Mouse (Mus musculus) stomach, embryonic 16.5 days (tissue): Measurements from ENCODE around the gene Nap1l1. TPM values are rescaled to one million over a fixed set of nuclear protein-coding genes. Genes with fewer than 3 reads are reported as not detected.

ENCODE experiments used
- ATAC-seq: fragments of 200-750 bp; cut with Nextera tagmentation; 2 replicates; pipeline ENCODE4 v1.8.0; 2017; ENCODE audit warnings: moderate number of reproducible peaks, moderate TSS enrichment; ENCODE audit not compliant: insufficient read depth, low FRiP score
- H3K27ac ChIP-seq: fragments of 300-500 bp; sonication (generic); 2 replicates; pipeline ENCODE4 v1.5.1; 2014; ENCODE audit warnings: low read length
- H3K27me3 ChIP-seq: fragments of 300-500 bp; sonication (generic); 2 replicates; pipeline ENCODE4 v1.6.1; 2014; ENCODE audit warnings: low read length, control low read depth, mixed read lengths; ENCODE audit not compliant: control insufficient read depth, insufficient read depth
- H3K36me3 ChIP-seq: fragments of 300-500 bp; sonication (generic); 2 replicates; pipeline ENCODE4 v1.6.1; 2014; ENCODE audit warnings: low read length; ENCODE audit not compliant: control insufficient read depth, insufficient read depth
- H3K4me1 ChIP-seq: fragments of 300-500 bp; sonication (generic); 2 replicates; pipeline ENCODE4 v1.6.1; 2014; ENCODE audit warnings: low read length, control low read depth, mixed read lengths; ENCODE audit not compliant: control insufficient read depth, insufficient read depth
- H3K4me2 ChIP-seq: fragments of 300-500 bp; sonication (generic); 2 replicates; pipeline ENCODE4 v1.6.1; 2014; ENCODE audit warnings: low read depth, low read length, mixed read lengths
- H3K4me3 ChIP-seq: fragments of 300-500 bp; sonication (generic); replicated peaks from 2 replicates; pipeline ENCODE4 v1.5.1; 2014; ENCODE audit warnings: mild to moderate bottlenecking, low read length
- H3K9ac ChIP-seq: fragments of 300-500 bp; sonication (generic); 2 replicates; pipeline ENCODE4 v1.6.1; 2014; ENCODE audit warnings: low read length
- H3K9me3 ChIP-seq: fragments of 300-500 bp; sonication (generic); replicated peaks from 2 replicates; pipeline ENCODE4 v1.6.1; 2016; ENCODE audit warnings: low read length, control low read depth; ENCODE audit not compliant: control insufficient read depth
- WGBS: fragments of 180-500 bp; shearing (Covaris S2); extraction: QIAGEN DNeasy Blood & Tissue Kit; methylation state at CpG from one replicate; pipeline ENCODE4 v1.1.7; 2014; 5-methylcytosine and 5-hydroxymethylcytosine counted together
- polyA plus RNA-seq: library from polyadenylated mRNA; unstranded; fragments of >200 nt; fragmentation: Nextera tagmentation; extraction: Ambion mirVana; gene quantifications from 2 replicates; pipeline ENCODE4 v1.2.1, GENCODE M21; 2015

The Nap1l1 gene
- polyA plus RNA-seq, 1 experiment from 2014 or later: 180 TPM

DNA sequence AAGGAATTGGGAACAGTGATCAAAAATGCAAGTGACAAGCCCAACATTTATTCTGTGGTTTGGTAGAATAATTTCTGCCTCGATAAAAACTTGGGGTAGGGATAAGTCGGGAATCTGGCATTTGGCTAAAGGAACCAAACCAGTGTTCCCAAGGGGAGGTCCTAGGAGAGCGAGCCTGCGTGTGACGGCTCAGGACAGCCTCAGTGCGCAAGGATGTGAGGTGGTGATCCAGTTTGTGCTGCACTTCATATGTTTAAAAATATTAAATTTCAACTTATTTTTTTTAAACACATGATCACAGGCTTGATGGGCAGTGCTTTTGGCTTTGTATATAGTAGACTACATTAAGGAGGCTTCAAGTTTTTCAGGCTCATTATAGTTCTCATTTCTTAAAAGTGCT lies 26.9 kb downstream of the Nap1l1 start:
- no peak overlapping the region for H3K27ac ChIP-seq
- no peak overlapping the region for H3K4me3 ChIP-seq
- no peak for ATAC-seq
- peaks cover 12% of the 10 kb centered on the region; the same call in 1 of the 2 replicates for H3K36me3 ChIP-seq
- no peaks in the 10 kb centered on the region for H3K27me3 ChIP-seq
- 67% methylated on average over 6 of the region's 6 CpGs for WGBS
- no peak overlapping the region for H3K4me2 ChIP-seq
- H3K9ac ChIP-seq: no peak overlapping the region
- peaks cover 13% of the 10 kb centered on the region; the same call in 1 of the 2 replicates for H3K4me1 ChIP-seq
- no peaks in the 10 kb centered on the region for H3K9me3 ChIP-seq

DNA sequence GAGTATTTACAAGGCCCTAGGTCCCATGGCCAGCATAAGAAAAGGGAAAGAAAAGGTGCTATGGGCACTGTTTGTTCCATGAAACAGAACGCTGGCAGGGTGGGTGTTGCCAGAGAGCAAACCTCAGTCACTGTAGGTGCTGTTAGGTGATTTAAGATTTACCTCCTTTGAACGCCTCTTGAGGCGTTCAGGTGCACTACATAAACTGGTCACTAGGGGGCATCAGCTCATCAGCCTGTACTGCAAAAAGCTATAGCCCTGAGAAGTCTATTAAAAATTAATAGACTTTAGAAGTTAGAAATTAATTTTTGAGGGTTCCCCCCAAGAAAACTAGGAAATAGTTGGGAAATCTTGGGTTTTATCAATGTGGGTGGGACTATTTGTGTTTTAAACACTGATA lies 30.0 kb downstream of the Nap1l1 start:
- no peaks in the 10 kb centered on the region for H3K27me3 ChIP-seq
- H3K9ac ChIP-seq: no peak overlapping the region
- no peak overlapping the region for H3K27ac ChIP-seq
- peaks cover 16% of the 10 kb centered on the region; the same call in 1 of the 2 replicates for H3K4me1 ChIP-seq
- 1% methylated on average over 3 of the region's 3 CpGs for WGBS
- H3K4me3 ChIP-seq: no peak overlapping the region
- no peak overlapping the region for H3K4me2 ChIP-seq
- H3K36me3 ChIP-seq: peaks cover 3% of the 10 kb centered on the region; the same call in 1 of the 2 replicates
- ATAC-seq: no peak
- no peaks in the 10 kb centered on the region for H3K9me3 ChIP-seq

DNA sequence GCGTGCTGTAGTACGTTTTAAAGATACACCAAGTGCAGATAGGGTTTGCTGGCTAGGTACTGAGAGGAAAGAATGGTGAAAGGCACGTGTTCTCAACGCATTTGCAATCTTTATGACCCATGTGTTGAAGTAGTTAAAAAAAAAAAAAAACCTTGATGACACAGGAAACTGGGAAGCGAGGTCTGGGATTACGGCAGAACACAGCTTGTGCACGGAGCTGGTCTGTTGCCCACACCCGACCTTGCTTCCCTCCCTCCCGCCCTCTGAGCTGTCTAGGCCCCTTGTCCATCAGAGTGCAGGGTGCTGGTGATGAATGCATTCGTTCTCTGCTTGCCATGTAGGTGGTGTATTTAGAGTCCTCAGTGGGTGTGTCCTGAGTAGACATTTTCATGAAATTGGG lies 30.7 kb downstream of the Nap1l1 start:
- peak overlapping the region; percentile 35; the same call in 1 of the 2 replicates for H3K4me2 ChIP-seq

DNA sequence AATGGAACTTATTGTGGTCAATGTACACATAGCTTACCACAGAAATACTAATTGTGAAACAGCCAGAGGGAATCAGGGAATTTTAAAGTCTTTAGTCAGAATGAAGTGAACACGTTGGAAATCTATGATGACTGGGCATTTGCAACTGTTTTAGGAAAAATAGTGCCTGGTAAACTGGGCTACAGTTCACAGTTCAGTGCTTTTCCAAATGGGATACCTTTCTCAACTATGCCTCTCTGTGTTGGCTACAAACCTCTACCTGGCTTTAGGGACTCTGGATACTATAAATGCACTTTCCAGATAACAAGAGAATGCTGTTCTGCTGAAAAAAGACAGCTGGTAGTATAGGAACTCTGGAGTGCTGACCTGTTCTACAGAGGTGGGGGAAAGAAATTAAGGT lies 31.6 kb downstream of the Nap1l1 start:
- H3K36me3 ChIP-seq: no peaks in the 10 kb centered on the region
- H3K4me1 ChIP-seq: peaks cover 22% of the 10 kb centered on the region
- WGBS: 57% methylated on average over 1 of the region's 1 CpGs
- H3K4me3 ChIP-seq: no peak overlapping the region
- H3K27ac ChIP-seq: no peak overlapping the region
- no peak overlapping the region for H3K9ac ChIP-seq
- ATAC-seq: no peak
- no peak overlapping the region for H3K4me2 ChIP-seq
- no peaks in the 10 kb centered on the region for H3K9me3 ChIP-seq
- H3K27me3 ChIP-seq: no peaks in the 10 kb centered on the region

More for the DNA sequence above, 30.7 kb downstream of the Nap1l1 start:
- H3K9me3 ChIP-seq: no peaks in the 10 kb centered on the region
- WGBS: 26% methylated on average over 10 of the region's 10 CpGs
- H3K4me3 ChIP-seq: no peak overlapping the region
- no peak for ATAC-seq
- peak overlapping the region; percentile 39; the same call in 1 of the 2 replicates for H3K9ac ChIP-seq
- H3K27me3 ChIP-seq: no peaks in the 10 kb centered on the region
- H3K4me1 ChIP-seq: peaks cover 16% of the 10 kb centered on the region; the same call in 1 of the 2 replicates
- H3K27ac ChIP-seq: peak overlapping the region; percentile 49
- H3K36me3 ChIP-seq: no peaks in the 10 kb centered on the region

DNA sequence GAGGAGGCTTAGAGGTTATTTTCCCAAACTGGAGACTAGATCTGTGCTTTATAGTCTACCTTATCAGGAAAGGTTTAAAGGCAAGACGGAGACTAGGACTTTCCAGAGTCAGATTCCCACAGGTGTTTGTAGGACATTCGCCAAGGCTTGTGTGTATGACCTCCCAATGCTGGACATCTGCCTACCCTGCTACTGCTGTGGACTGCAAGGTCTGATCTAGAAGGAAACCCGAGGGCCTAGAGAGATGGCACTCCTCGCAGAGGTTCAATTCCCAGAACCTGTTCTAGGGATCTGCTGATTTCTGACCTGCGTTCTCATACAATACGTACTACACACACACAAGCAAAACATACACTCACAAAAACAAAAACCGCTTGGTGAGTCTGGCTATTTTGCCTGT lies 32.4 kb downstream of the Nap1l1 start:
- Histone ChIP-seq H3K4me1 (peaks cover 27% of the 10 kb centered on the region), H3K4me2 (peak overlapping the region; percentile 95), H3K36me3 (no peaks in the 10 kb centered on the region), H3K9me3 (no peaks in the 10 kb centered on the region), H3K27me3 (no peaks in the 10 kb centered on the region), H3K9ac (peak overlapping the region; percentile 82), H3K4me3 (peak overlapping the region; percentile 95), H3K27ac (peak overlapping the region; percentile 83; the same call in 1 of the 2 replicates)
- WGBS: 63% methylated on average over 7 of the region's 7 CpGs
- no peak for ATAC-seq

DNA sequence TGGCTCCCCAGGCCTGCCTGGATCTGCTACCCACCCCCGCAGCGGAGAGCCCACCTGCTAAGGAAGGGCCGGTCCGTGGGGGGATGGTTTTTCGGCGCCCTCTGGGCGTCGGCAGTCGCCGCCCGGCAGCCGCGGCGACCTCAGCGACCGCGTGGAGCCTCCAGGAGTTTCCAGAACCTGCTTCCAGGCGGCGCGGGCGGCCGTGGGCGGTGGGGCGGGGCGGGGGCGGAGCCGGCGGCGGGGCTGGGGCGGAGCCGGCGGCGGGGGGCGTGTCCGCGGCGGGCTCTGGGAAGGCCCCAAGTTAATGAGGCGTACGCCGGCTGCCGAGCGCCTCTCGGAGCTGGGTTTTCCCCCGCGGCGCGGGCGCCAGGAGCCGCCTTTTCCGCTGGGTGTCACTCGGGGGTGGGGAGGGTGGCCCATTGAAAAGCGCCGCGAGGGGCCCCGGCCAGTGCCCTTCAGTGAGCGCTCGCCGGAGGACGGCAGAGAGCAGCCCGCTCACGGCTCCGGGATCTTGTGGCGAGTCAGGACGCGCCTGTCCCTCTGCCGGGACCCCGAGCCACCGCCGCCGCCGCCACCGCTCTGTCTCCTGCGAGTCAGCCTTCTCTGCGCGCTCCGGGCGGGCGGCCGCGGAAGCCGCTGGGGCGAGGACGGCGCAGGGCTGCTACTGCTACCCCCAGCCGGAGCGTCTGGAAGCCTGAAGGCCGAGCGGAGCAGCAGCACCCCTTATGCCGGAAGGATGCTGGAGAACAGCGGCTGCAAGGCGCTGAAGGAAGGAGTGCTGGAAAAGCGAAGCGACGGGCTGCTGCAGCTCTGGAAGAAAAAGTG lies 33.3 kb downstream of the Nap1l1 start, which contains the start of gene Phlda1:
Phlda1 (plus strand) TSS at position 186 of the 825 bp plus-strand sequence.
- under 1% methylated on average over 94 of the region's 94 CpGs for WGBS
- Histone ChIP-seq H3K4me3 (peak within 1 kb of the TSS; percentile 95), H3K4me1 (peaks cover 30% of the 10 kb centered on the region), H3K4me2 (peak within 1 kb of the TSS; percentile 95), H3K9ac (peak within 1 kb of the TSS; percentile 98), H3K9me3 (no peaks in the 10 kb centered on the region), H3K36me3 (no peaks in the 10 kb centered on the region), H3K27me3 (no peaks in the 10 kb centered on the region), H3K27ac (peak within 1 kb of the TSS; percentile 98)
- peak; percentile 95 for ATAC-seq

DNA sequence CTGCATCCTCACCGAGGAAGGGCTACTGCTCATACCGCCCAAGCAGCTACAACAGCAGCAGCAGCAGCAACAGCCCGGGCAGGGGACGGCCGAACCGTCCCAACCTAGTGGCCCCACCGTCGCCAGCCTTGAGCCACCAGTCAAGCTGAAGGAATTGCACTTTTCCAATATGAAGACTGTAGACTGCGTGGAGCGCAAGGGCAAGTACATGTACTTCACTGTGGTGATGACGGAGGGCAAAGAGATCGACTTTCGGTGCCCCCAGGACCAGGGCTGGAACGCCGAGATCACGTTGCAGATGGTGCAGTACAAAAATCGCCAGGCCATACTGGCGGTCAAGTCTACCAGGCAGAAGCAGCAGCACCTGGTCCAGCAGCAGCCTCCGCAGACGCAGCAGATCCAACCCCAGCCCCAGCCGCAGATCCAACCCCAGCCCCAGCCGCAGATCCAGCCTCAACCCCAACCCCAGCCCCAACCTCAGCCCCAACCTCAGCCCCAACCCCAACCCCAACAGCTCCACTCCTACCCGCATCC lies 34.0 kb downstream of the Nap1l1 start:
- H3K4me3 ChIP-seq: peak overlapping the region; percentile 95
- under 1% methylated on average over 23 of the region's 23 CpGs for WGBS
- H3K4me1 ChIP-seq: peaks cover 32% of the 10 kb centered on the region
- H3K27ac ChIP-seq: peak overlapping the region; percentile 98
- peak overlapping the region; percentile 95 for H3K4me2 ChIP-seq
- no peaks in the 10 kb centered on the region for H3K27me3 ChIP-seq
- H3K9ac ChIP-seq: peak overlapping the region; percentile 98
- H3K9me3 ChIP-seq: no peaks in the 10 kb centered on the region
- peak; percentile 0 for ATAC-seq
- no peaks in the 10 kb centered on the region for H3K36me3 ChIP-seq

DNA sequence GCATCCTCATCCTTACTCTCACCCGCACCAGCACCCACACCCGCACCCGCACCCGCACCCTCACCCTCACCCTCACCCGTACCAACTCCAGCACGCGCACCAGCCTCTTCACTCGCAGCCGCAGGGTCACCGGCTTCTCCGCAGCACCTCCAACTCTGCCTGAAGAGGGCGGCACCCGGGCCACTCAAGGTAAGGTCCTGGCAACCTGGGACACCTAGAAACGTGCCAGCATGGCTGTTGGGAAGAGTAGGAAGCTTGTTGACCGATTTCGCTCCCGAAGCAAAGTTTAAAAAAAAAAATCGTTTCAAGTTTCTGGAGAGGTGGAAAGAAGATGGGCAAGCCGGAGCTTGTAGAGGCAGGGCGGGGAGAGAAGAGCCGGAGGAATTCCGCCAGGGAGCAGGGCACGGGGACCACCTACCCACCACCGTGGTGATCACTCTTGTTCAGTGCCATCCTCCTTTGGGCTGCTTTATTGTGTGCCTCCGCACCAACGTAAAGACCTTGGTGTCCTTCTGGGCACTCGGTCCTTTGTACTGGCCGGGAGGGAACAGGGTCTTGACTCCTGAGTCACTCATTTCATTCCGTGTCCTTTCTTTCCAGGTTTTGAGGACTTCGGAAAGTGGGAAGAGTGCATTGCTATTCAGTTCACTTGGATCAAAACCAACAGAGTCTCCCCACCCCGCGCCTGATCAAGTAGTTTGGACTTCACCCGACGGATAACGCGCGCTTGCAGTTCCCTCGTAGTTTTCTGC lies 34.6 kb downstream of the Nap1l1 start:
- peaks cover 35% of the 10 kb centered on the region for H3K4me1 ChIP-seq
- peak overlapping the region; percentile 95 for H3K4me2 ChIP-seq
- WGBS: under 1% methylated on average over 38 of the region's 38 CpGs
- no peak for ATAC-seq
- no peaks in the 10 kb centered on the region for H3K9me3 ChIP-seq
- H3K27me3 ChIP-seq: no peaks in the 10 kb centered on the region
- H3K4me3 ChIP-seq: peak overlapping the region; percentile 95
- peak overlapping the region; percentile 98 for H3K9ac ChIP-seq
- no peaks in the 10 kb centered on the region for H3K36me3 ChIP-seq
- H3K27ac ChIP-seq: peak overlapping the region; percentile 98
